8 mouse cellular contexts compared by ENCODE assay signal in genomic region chr3:137991183-137991582, GRCm38 (mm10). TPM values are rescaled to one million over a fixed set of nuclear protein-coding genes. Genes with fewer than 3 reads are reported as not detected.
A peak's percentile ranks its signal among the peaks of the same experiment; 100 is the strongest.
DNase-seq lines count a peak whose midpoint lies in the region; ATAC-seq and TF ChIP-seq lines count a peak whose summit lies in the region.

No protein-coding gene starts in this region.

- 15% methylated on average over 11 of the region's 11 CpGs for WGBS in forebrain, embryonic 16.5 days
- 11% methylated on average over 11 of the region's 11 CpGs for WGBS in lung, adult 2 months
- 8% methylated on average over 11 of the region's 11 CpGs for WGBS in thymus, adult 2 months

- peak; percentile 85 for ATAC-seq in forebrain, embryonic 16.5 days

- no peaks in the 10 kb centered on the region for H3K9me3 ChIP-seq in forebrain, embryonic 16.5 days (ENCODE audit: control insufficient read depth, low read length)

- H3K9ac ChIP-seq in forebrain, embryonic 16.5 days (replicated peaks; ENCODE audit: low read depth, low read length), result no peak overlapping the region

- H3K4me2 ChIP-seq in forebrain, embryonic 16.5 days (ENCODE audit: low read length), result no peak overlapping the region

- no peaks in the 10 kb centered on the region for H3K36me3 ChIP-seq in forebrain, embryonic 16.5 days (ENCODE audit: control insufficient read depth, insufficient read depth)
- H3K36me3 ChIP-seq in thymus, adult 2 months (ENCODE audit: control insufficient read depth, insufficient read depth, low read length), result no peaks in the 10 kb centered on the region

- H3K27ac ChIP-seq in forebrain, embryonic 16.5 days (ENCODE audit: low read length), result no peak overlapping the region
- H3K27ac ChIP-seq in thymus, adult 2 months (ENCODE audit: control insufficient read depth, insufficient read depth, low read length), result no peak overlapping the region

- H3K4me1 ChIP-seq in forebrain, embryonic 16.5 days (replicated peaks; ENCODE audit: control insufficient read depth, insufficient read depth, low read length), result peaks cover 7% of the 10 kb centered on the region
- H3K4me1 ChIP-seq in lung, adult 2 months (ENCODE audit: control insufficient read depth, insufficient read depth, low read length), result no peaks in the 10 kb centered on the region
- no peaks in the 10 kb centered on the region; the same call in 1 of the 2 replicates for H3K4me1 ChIP-seq in thymus, adult 2 months (replicated peaks; ENCODE audit: control insufficient read depth, insufficient read depth, low read length)

- intact Hi-C loops in heart, postnatal 25 days (cut with DNase I), result loop anchor here (1.0 to 5.0 kb wide), 5 partner anchors 54 to 212 kb away; partner anchors contain the start of genes 1110002E22Rik, Dnajb14 and Gm5105

- H3K4me3 ChIP-seq in forebrain, embryonic 16.5 days (replicated peaks; ENCODE audit: low read length), result no peak overlapping the region
- no peak overlapping the region for H3K4me3 ChIP-seq in lung, adult 2 months (replicated peaks; ENCODE audit: extremely low read depth, low read depth, low read length)
- no peak overlapping the region for H3K4me3 ChIP-seq in thymus, adult 2 months (ENCODE audit: control insufficient read depth, insufficient read depth, low read length)

- no peaks in the 10 kb centered on the region for H3K27me3 ChIP-seq in forebrain, embryonic 16.5 days (replicated peaks; ENCODE audit: control insufficient read depth, insufficient read depth, low read length)
- no peaks in the 10 kb centered on the region for H3K27me3 ChIP-seq in thymus, adult 2 months (ENCODE audit: control insufficient read depth, insufficient read depth, low read length)

- no peak for TF ChIP-seq POLR2A in lung, adult 2 months (IDR thresholded peaks at IDR 0.05; ENCODE audit: borderline replicate concordance, extremely low read depth, low read depth, low read length)
- TF ChIP-seq POLR2A in thymus, adult 2 months (IDR thresholded peaks at IDR 0.05; ENCODE audit: control insufficient read depth, extremely low read depth, insufficient read depth, low read length, poor library complexity), result no peak

- peak; percentile 95 for DNase-seq in ES-CJ7 (ENCODE audit: low read depth, low spot score)
- DNase-seq in cerebellum, adult 11 months, result peak; percentile 81
- peak; percentile 61 for DNase-seq in heart, postnatal 25 days (ENCODE audit: low spot score)
- DNase-seq in layer of hippocampus, adult 18-20 months (ENCODE audit: low spot score in 2 of 2), result peak; percentile 63 to 91
- peak; percentile 67 for DNase-seq in lung, adult 2 months
- peak; percentile 80 for DNase-seq in ovary, adult 18-20 months (ENCODE audit: low spot score)
- peak; percentile 91 for DNase-seq in thymus, adult 2 months

- peak; percentile 97 for TF ChIP-seq CTCF in lung, adult 2 months (IDR thresholded peaks at IDR 0.05; ENCODE audit: insufficient read depth, low read length)
- TF ChIP-seq CTCF in thymus, adult 2 months (IDR thresholded peaks at IDR 0.05; ENCODE audit: borderline replicate concordance, control insufficient read depth, extremely low read depth, insufficient read depth, low read length, poor library complexity), result peak; percentile 79; the same call in 1 of the 2 replicates

RNA-seq across cellular contexts. Expression of gene Dapp1, which starts 9.8 kb away (rescaled TPM):
- polyA plus RNA-seq in forebrain, embryonic 16.5 days (2015; fragmentation: Nextera tagmentation; extraction: Ambion mirVana), result 4.1 and 4.3 TPM in 2 replicates
- 1 to 10 TPM; 4.1 to 5.3 TPM for total RNA-seq in heart, postnatal 25 days (2021)
- total RNA-seq in layer of hippocampus, adult 18-20 months (2021), result 1 to 10 TPM; 5.0 to 5.1 TPM
- 4.5 and 7.1 TPM in 2 replicates for polyA plus RNA-seq in lung, adult 2 months (2012; rRNA removed)
- 13.9 and 16.0 TPM in 2 replicates for polyA plus RNA-seq in thymus, adult 2 months (2012; rRNA removed)
